Mouse (Mus musculus): Measurements from ENCODE around the gene Tmem235.

Gene Tmem235

DNA sequence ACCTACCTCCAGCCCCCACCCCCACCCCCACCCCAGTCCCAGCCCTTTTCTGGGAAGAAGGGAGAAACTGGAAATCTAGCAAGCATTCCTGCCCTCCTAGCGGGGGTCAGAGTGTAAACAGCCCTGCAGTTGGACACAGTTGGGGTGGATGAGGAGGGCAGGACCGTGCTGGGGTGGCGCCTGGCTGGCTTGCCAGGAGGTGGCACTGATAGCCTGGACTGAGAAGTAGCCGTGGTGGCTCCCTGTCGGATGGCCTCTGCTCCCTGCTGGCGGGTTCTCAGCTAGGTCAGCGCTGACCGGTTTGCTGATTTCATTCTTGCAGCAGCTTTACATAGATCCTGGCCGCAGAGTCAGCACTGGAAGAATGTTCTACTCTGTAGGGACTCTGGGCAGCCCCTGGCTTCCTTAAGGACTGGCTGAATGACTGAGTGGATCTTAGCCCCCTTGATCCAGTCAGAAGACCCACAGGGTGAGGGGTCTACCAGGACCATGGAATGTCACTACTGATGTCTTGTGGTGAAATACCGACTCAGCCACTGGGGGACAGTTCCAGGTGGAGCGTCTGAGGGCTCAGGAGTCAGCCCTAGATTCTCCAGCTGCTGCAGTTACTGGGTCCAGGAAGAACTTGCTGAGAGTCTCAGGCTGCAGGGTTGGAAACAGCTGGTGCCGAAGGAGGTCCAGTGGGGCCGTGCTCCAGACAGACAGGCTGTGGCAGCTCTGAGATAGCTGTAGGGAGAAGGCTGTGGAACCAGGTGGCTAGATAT, 30.1 kb downstream of the Tmem235 start:
- DNase-seq (ENCODE audit: extremely low read depth, low read depth): no peak

DNA sequence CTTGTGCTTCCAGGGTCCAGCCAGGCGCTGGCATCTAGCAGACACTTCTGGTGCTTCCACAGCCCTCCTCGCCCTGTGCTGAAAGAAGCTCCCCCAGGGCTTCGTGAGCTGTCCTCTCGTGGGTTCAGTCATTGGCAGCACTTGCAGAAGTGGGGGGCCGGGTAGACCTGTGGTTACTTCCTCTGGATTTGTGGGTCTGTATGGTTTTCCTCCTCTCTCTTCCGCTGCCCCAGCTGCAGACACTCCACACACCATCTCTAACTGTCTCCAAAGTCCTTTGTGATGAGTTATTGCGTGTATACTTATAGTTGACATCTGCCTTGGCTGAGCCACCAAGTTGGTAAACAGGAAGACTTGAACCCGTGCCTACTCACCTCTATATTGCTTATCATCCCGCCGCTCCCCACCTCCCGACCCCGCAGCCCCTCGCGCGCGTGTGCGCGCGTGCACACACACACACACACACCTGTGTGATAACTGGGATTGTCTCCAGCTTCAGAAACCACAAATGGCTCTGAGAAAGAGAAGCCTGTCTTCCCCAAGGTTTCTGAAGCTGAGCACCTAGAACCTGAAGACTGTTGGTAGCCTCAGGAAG, 31.1 kb downstream of the Tmem235 start:
- DNase-seq (ENCODE audit: extremely low read depth, low read depth): no peak

- DNase-seq (ENCODE audit: extremely low read depth, low read depth): no peak
Observed at GRCm38 (mm10) chr11:117892199-117892598, 31.6 kb downstream of the Tmem235 start.

- DNase-seq (ENCODE audit: extremely low read depth, low read depth): no peak
Observed at GRCm38 (mm10) chr11:117894676-117895075, 34.1 kb downstream of the Tmem235 start.

GRCm38 (mm10) chr11:117896533-117896932, 36.0 kb downstream of the Tmem235 start:
- no peak for DNase-seq (ENCODE audit: extremely low read depth, low read depth)

- DNase-seq (ENCODE audit: extremely low read depth, low read depth): no peak
Observed at GRCm38 (mm10) chr11:117902282-117902681, 41.7 kb downstream of the Tmem235 start.

DNA sequence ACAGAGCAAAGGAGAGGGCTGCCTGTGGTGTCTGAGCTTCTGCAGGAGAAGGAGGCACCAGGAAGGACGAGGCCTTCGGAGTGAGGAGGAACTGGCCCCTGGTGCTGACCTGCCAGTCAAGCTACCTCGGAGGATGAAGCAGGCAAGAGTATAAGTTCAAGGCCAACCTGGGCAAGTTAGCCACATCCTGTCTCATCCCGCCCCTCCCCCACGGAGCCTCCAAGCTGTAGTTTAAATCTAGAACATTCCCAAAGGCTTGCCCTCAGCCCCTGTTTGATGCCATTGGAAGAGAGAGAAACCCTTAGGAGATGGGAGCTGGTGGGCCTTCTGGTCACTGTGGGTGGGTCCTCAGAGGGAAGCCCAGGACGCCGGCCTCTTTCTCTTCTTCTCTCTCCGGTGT, 43.9 kb downstream of the Tmem235 start:
- DNase-seq (ENCODE audit: extremely low read depth, low read depth): no peak

- DNase-seq (ENCODE audit: extremely low read depth, low read depth): no peak
Observed at GRCm38 (mm10) chr11:117909337-117909736, 48.8 kb downstream of the Tmem235 start.

- DNase-seq (ENCODE audit: extremely low read depth, low read depth): peak; percentile 47
Observed at GRCm38 (mm10) chr11:117912684-117913352, 52.3 kb downstream of the Tmem235 start.

DNA sequence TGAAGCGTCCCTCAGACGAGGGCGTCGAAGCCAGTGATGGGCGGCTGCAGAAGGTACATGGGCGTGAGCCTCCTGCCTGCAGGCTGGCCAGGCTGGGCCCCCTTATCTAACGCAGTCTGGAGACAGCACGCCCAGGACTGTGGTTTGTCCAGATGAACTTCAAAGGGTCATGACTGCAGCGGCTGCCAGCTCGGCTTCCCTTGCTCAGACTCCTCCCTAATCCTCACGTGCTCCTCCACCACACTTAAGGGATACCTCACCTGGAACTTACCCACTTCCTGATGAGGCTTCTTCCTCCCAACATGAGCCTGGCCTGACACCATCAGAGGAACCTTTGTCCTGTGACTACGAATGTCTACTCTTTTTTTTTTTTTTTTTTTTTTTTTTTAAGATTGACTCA, 54.0 kb downstream of the Tmem235 start:
- DNase-seq (ENCODE audit: extremely low read depth, low read depth): no peak

Data from MEL-GATA-1-ER (cell line).